Mouse (Mus musculus) liver, adult 2 months (tissue): ENCODE measurements around the gene Stox2. TPM values are rescaled to one million over a fixed set of nuclear protein-coding genes. Genes with fewer than 3 reads are reported as not detected.

Experiments used
- DNase-seq: peaks from one replicate; pipeline ENCODE4 v3.0.0-alpha.2; 2011; ENCODE audit warnings: low read depth, low spot score; ENCODE audit errors: extremely low read depth
- H3K27ac ChIP-seq: fragments of 200-500 bp; replicated peaks from 2 replicates; pipeline ENCODE4 v1.5.1; 2012; ENCODE audit warnings: low read depth, mild to moderate bottlenecking, control low read depth, inconsistent platforms, low read length; ENCODE audit not compliant: insufficient read depth
- H3K27me3 ChIP-seq: fragments of 200-500 bp; 2 replicates; pipeline ENCODE4 v1.6.1; 2012; ENCODE audit warnings: mild to moderate bottlenecking, moderate library complexity, low read length, inconsistent platforms; ENCODE audit not compliant: control insufficient read depth, insufficient read depth
- H3K36me3 ChIP-seq: fragments of 200-500 bp; 2 replicates; pipeline ENCODE4 v1.6.1; 2012; ENCODE audit warnings: low read length, inconsistent platforms; ENCODE audit not compliant: control insufficient read depth, insufficient read depth
- H3K4me1 ChIP-seq: fragments of 200-500 bp; 2 replicates; pipeline ENCODE4 v1.6.1; 2011; ENCODE audit warnings: low read length; ENCODE audit not compliant: control insufficient read depth, insufficient read depth
- H3K4me3 ChIP-seq: fragments of 200-500 bp; 2 replicates; pipeline ENCODE4 v1.5.1; 2011; ENCODE audit warnings: low read depth, mild to moderate bottlenecking, control low read depth, low read length, moderate library complexity; ENCODE audit not compliant: insufficient read depth
- H3K79me2 ChIP-seq: fragments of 200-500 bp; 2 replicates; pipeline ENCODE4 v1.6.1; 2012; ENCODE audit warnings: inconsistent platforms, mild to moderate bottlenecking, low read length, moderate library complexity; ENCODE audit not compliant: control insufficient read depth, insufficient read depth
- H3K9ac ChIP-seq: fragments of 200-500 bp; 2 replicates; pipeline ENCODE4 v1.6.1; 2012; ENCODE audit warnings: low read depth, mild to moderate bottlenecking, control low read depth, inconsistent platforms, low read length
- CTCF ChIP-seq: fragments of 200-500 bp; IDR thresholded peaks from 2 replicates; pipeline ENCODE4 v1.5.1; 2011; ENCODE audit warnings: low read depth, low read length, control low read depth
- POLR2A ChIP-seq: fragments of 200-500 bp; IDR thresholded peaks from 2 replicates; pipeline ENCODE4 v1.6.1; 2011; ENCODE audit warnings: low read length, control low read depth; ENCODE audit not compliant: insufficient read depth; ENCODE audit errors: extremely low read depth
- WGBS: fragments of 180-500 bp; shearing (Covaris S2); methylation state at CpG from one replicate; pipeline ENCODE4 v1.1.7; 2018; 5-methylcytosine and 5-hydroxymethylcytosine counted together
- polyA plus RNA-seq: library from polyadenylated mRNA; depleted of rRNA; stranded (reverse); fragments of >200 nt; gene quantifications from 2 replicates; pipeline ENCODE4 v1.2.3, GENCODE M21; 2012
- total RNA-seq: library from RNA; depleted of rRNA; stranded (reverse); fragments of >200 nt; gene quantifications from 2 replicates; pipeline ENCODE4 v1.2.3, GENCODE M21; 2014

The Stox2 gene
- total and polyA plus RNA-seq, 2 experiments: 0.26 to 1.0 TPM

DNA sequence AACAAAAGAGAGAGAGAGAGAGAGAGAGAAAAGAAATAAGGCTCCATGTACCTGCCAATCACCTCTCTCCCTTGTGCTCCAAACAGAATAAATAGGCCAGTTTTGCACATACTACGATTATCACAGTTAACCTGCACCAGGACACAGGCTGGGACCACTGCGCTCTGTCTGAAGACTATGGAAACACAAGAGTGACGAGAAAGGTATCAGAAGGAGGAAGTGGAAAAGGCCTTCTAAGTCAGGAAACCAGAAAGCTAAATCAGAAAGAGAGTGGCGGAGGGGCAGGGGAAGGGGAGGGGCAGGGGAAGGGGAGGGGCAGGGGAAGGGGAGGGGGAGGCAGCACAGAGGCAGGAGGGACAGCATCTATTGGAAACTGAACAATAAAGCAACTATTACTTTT is 195.3 kb downstream of the Stox2 start:
- TF ChIP-seq POLR2A (no peak), CTCF (no peak)
- no peak overlapping the region for H3K27ac ChIP-seq
- H3K27me3 ChIP-seq: no peaks in the 10 kb centered on the region
- no peaks in the 10 kb centered on the region for H3K4me1 ChIP-seq
- no peaks in the 10 kb centered on the region; the same call in 1 of the 2 replicates for H3K79me2 ChIP-seq
- WGBS: 75% methylated on average over 3 of the region's 4 CpGs
- no peak overlapping the region for H3K9ac ChIP-seq
- no peak for DNase-seq
- no peak overlapping the region for H3K4me3 ChIP-seq
- H3K36me3 ChIP-seq: no peaks in the 10 kb centered on the region

GRCm38 (mm10) chr8:47245116-47245515 is 201.0 kb downstream of the Stox2 start:
- Histone ChIP-seq H3K79me2 (no peaks in the 10 kb centered on the region; the same call in 1 of the 2 replicates), H3K9ac (no peak overlapping the region), H3K27me3 (no peaks in the 10 kb centered on the region), H3K36me3 (no peaks in the 10 kb centered on the region), H3K4me1 (peaks cover 7% of the 10 kb centered on the region; the same call in 1 of the 2 replicates), H3K4me3 (no peak overlapping the region), H3K27ac (no peak overlapping the region)
- TF ChIP-seq CTCF: no peak
- no peak for TF ChIP-seq POLR2A
- DNase-seq: no peak
- 89% methylated on average over 4 of the region's 4 CpGs for WGBS

- peaks cover 7% of the 10 kb centered on the region; the same call in 1 of the 2 replicates for H3K4me1 ChIP-seq
- WGBS: 88% methylated on average over 15 of the region's 15 CpGs
- no peaks in the 10 kb centered on the region for H3K27me3 ChIP-seq
- no peak overlapping the region for H3K4me3 ChIP-seq
- no peaks in the 10 kb centered on the region for H3K36me3 ChIP-seq
- TF ChIP-seq CTCF (no peak), POLR2A (no peak)
- no peaks in the 10 kb centered on the region; the same call in 1 of the 2 replicates for H3K79me2 ChIP-seq
- H3K9ac ChIP-seq: no peak overlapping the region
- DNase-seq: no peak
- no peak overlapping the region for H3K27ac ChIP-seq
These were observed 202.0 kb downstream of the Stox2 start for GRCm38 (mm10) chr8:47244202-47244601.

DNA sequence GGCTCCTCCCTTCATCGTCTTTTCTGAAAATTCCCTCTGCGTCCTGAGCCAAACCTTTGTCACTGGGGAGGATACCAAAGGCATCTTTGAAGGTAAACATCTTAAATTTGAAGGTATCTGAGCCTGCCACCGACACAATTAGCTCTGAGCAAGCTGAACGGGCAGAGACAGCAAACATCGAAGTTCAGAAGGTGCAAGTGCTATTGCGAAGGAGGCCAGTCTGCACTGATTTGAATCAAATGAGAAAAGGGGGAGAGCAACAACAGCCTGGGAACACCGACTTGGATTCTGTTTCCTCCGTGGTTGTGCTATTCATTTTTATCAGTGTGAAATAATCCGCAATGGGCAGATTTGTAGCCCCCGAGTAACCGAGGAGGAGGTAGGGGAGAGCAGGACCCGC is 202.5 kb downstream of the Stox2 start:
- Histone ChIP-seq H3K4me1 (peaks cover 7% of the 10 kb centered on the region; the same call in 1 of the 2 replicates), H3K9ac (no peak overlapping the region), H3K27me3 (no peaks in the 10 kb centered on the region), H3K79me2 (no peaks in the 10 kb centered on the region; the same call in 1 of the 2 replicates), H3K27ac (no peak overlapping the region), H3K4me3 (no peak overlapping the region), H3K36me3 (no peaks in the 10 kb centered on the region)
- WGBS: 58% methylated on average over 12 of the region's 12 CpGs
- TF ChIP-seq POLR2A (no peak), CTCF (no peak)
- no peak for DNase-seq

GRCm38 (mm10) chr8:47243016-47243630 is 203.0 kb downstream of the Stox2 start:
- Histone ChIP-seq H3K79me2 (no peaks in the 10 kb centered on the region; the same call in 1 of the 2 replicates), H3K9ac (no peak overlapping the region), H3K4me1 (peaks cover 7% of the 10 kb centered on the region; the same call in 1 of the 2 replicates), H3K27ac (0 out of 2 replicates have a peak overlapping the region, but pooled peaks have one; percentile 45), H3K27me3 (no peaks in the 10 kb centered on the region), H3K36me3 (no peaks in the 10 kb centered on the region), H3K4me3 (peak overlapping the region; percentile 35; the same call in 1 of the 2 replicates)
- 23% methylated on average over 8 of the region's 8 CpGs for WGBS
- no peak for TF ChIP-seq CTCF
- TF ChIP-seq POLR2A: no peak
- DNase-seq: peak; percentile 86

- TF ChIP-seq CTCF (no peak), POLR2A (no peak)
- no peak overlapping the region for H3K27ac ChIP-seq
- H3K4me1 ChIP-seq: peaks cover 7% of the 10 kb centered on the region; the same call in 1 of the 2 replicates
- no peak overlapping the region for H3K4me3 ChIP-seq
- DNase-seq: no peak
- no peak overlapping the region for H3K9ac ChIP-seq
- H3K79me2 ChIP-seq: no peaks in the 10 kb centered on the region; the same call in 1 of the 2 replicates
- H3K36me3 ChIP-seq: no peaks in the 10 kb centered on the region
- 44% methylated on average over 17 of the region's 17 CpGs for WGBS
- no peaks in the 10 kb centered on the region for H3K27me3 ChIP-seq
These were observed 203.8 kb downstream of the Stox2 start for GRCm38 (mm10) chr8:47242207-47243004.
